Mouse (Mus musculus) B cell, adult 2 months (primary cell): ENCODE measurements around the gene Rtkn2.

Source experiments
- DNase-seq, 2 experiments: peaks; one replicate each; pipeline ENCODE4 v3.0.0; 2022

Rtkn2 gene

GRCm38 (mm10) chr10:68043973-68044372 is 64.6 kb downstream of the Rtkn2 start:
- no peak for DNase-seq

- DNase-seq, result no peak
These were observed 65.5 kb downstream of the Rtkn2 start for GRCm38 (mm10) chr10:68044864-68045263.

DNA sequence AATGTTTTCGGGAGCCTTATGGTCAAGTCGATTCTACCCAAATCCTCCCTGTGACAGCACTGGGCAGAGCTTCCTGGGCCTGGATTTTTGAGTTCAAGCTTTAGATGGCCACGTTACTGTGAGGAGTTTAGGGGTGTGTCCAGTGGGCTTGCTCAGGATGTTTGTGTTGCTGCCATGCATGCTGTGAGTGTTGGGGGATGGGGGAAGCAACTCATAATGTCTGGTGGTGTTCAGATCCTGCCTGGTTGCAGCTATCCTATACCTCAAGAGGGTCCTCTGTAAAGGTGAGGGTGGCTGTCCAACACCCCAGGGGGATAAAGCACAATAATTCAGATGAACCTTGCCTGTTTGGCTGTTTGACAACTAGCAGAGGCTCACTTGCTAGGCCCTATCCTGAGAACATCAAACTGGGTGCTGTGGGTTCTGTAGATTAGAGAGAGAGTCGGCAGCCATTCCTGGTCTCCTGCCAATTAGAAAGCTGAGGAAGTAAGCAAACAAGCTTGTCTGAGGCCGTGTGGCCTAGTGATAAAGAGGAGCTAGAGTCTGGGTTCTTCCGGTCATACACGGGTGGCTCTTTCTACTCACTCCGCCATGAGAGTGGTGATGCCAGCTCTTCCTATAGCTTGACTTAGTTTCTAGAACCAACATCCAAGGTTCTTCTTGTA is 69.4 kb downstream of the Rtkn2 start:
- no peak for DNase-seq

DNA sequence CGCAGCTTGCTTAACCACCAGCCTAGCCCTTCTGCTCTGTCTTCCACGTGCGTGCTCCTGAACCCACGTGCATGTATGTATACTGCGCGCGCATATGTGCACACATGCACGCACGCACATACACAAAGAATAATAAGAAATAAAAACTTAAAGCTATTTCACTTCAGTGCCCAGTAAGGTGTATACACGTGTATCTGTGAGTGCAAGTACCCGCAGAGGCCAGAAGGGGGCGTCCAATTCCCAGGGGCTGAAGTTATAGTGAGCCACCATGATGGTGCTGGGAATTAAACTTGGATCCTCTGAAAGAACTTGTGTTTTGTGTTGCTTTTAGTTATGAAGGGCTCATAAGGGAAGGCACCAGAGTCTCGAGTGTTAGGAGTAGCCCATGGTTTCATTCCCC is 71.5 kb downstream of the Rtkn2 start:
- no peak for DNase-seq

GRCm38 (mm10) chr10:68051316-68051933 is 72.1 kb downstream of the Rtkn2 start:
- DNase-seq, result no peak

DNA sequence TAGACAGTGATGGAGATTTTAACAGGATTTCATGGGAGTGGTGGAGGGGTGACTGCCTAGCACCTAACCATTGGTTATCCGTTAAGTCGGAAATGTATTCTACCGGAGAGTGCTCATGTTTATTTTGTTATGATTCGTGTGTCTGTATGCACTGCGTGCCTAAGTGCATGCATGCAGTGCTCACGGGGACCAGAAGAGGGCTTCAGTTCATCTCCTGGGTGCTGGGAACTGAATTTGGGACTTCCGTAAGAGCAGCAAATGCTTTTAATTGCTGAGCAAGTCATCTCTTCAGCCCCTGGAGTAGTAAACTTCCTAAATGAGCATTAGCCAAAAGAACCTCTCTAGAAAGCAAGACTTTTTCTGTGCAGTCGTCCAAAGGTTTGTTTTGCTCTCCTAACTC is 72.9 kb downstream of the Rtkn2 start:
- DNase-seq, result no peak

- no peak for DNase-seq
These were observed 74.8 kb downstream of the Rtkn2 start for GRCm38 (mm10) chr10:68054131-68054530.

DNA sequence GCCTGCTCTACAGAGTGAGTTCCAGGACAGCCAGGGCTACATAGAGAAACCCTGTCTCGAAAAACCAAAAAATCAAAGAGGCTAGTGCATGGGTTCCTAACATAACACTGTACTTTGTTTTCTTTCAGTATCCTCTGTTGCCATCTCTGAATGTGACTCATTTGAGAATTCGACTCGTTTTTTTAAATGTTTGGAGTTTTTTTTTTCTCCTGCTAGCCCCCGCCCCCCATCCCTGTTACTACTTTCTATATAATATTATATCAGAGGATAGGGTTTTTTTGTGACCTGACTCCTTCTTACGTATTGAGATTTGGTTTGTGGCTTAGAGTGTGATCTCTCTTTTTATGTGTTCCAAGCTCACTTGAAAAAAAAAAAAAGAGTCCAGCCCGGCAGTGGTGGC is 75.3 kb downstream of the Rtkn2 start:
- no peak for DNase-seq

DNA sequence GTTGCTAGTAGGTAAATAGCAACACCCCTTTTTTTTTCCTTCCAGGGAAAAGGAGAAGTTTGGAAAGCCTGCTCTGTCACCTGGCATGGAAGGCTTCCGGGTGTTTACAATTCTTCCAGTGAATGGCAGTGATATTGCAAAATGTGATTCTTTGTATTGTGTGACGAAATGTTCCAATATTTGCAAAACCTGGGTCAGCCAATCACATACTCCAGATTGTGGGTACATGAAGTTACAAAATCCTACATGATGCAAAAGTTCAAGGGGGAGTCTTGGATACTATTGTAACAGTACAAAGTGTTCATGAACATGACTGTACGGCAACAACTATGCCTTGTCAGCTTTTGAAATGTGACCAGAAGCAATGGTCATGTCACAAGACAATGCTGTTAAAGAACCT is 78.5 kb downstream of the Rtkn2 start:
- no peak for DNase-seq

DNA sequence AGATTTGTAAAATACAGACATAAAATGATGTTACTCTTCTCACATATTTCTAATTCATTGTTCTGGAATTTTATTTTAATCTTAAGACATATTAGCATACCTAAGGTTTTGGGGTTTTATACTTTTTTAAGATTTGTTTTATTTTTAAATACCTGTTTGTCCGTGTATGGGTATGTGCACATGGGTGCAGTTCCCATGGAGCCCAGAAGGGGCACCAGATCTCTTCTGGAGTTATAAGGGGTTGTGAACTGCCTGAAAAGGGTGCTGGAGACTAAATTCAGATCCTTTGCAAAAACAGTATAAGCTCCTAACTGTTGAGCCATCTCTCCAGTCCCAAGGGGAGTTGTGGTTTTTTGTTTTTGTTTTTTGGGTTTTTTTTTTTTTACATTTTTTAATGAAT is 79.0 kb downstream of the Rtkn2 start:
- DNase-seq, result peak; percentile 18 to 26

DNA sequence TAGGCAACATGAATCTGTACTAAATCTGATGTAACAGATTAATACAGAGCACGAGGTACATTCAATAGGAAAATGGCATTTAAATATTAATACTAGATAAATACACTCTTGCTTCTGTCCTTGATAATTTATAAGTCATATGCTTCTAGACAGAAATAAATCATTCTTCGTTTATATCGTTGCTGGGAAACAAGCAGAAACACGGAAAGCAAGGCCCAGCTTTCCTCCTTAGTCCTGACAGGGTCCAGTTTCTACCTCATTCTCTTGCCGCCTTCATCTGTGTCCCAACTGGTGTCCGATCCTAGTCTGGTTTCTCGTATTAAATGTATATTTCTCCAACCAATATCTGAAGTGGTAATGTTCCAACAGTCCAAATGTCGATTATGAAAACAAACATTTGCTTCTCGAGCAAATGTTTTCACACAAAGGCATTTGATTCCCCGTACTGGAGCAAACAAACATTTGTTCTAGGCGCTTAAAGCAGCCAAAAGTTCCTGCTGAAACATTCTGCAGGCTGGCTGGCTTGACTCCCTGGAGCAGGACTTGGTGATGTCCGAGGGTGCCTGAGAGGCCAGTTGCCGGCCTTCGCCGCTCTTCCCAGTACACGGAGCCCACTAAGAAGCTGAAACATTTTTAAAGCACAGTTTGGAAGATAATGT is 81.3 kb downstream of the Rtkn2 start:
- no peak for DNase-seq

DNA sequence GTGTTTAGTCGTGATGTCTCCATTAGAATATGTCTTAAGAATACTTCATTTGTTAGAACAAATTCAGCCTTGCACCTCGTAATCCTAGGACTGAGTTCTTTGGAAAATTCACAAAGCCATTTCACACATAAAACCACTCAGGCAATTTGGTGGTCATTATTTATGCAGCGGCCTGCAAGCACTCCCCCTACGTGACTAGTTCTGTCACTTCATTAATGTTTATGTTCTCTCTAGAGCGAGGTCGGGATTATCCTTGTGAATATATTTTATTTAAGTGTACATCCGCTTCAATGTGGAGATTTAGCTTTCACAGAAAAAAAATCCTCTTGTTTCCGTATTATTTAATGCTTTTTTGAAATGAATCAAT is 81.9 kb downstream of the Rtkn2 start:
- no peak for DNase-seq

- DNase-seq, result no peak
These were observed 84.6 kb downstream of the Rtkn2 start for GRCm38 (mm10) chr10:68063806-68064545.

GRCm38 (mm10) chr10:68064571-68064970 is 85.2 kb downstream of the Rtkn2 start:
- DNase-seq, result no peak

DNA sequence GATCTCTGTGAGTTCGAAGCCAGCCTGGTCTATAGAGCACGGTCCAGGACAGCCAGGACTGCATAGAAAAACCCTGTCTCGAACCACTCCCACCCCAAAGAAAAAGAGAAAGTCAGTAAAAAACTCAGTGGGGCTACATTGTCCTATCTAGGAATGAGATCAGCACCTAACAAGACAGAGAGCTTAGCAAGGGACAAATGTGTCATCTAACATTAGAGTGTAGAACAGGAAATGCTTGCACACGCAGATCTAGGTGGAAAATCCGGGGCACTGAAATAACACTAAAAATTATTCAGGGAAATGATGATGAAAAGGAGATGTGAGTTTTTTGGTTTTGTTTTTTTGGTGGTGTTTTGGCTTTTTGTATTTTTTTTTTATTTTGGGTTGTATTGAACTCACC is 86.8 kb downstream of the Rtkn2 start:
- DNase-seq, result no peak

DNA sequence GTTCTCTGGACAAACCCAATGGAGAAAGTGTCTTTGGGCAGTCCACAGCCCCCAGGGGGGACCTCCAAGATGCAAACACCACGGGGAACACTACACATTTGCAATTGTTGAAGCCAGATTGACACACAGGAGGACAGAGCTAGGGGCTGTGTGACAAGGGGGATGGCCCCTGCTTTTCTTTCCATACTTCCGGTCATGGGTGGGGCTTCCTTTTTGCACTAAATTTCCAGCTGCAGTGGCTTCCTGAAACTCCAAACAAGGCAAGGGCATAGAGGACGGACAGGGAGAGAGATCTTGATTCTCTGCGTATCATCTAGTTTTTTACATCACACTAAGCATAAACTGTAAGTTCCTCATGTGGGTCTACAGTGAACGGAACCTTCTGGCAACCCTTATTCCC is 88.6 kb downstream of the Rtkn2 start:
- DNase-seq, result no peak

DNA sequence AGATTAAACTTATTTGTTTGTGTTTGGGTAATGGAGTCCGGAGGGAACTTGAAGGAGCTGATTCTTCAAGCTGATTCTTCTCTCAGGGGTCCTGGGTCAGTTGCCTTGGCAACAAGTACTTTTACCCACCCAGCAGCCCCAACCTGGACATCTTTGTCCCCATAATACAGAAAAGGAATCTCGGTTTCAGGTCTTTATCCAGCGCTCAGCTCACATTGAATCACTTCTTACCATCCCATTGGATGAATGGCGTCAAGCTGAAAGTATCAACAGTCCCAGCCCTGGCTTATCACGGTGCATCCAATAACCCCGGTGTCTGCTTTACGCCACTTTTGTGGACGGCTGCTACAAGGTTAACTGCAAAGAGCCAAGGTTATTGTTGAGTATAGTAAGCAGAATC is 89.1 kb downstream of the Rtkn2 start:
- DNase-seq, result no peak

DNA sequence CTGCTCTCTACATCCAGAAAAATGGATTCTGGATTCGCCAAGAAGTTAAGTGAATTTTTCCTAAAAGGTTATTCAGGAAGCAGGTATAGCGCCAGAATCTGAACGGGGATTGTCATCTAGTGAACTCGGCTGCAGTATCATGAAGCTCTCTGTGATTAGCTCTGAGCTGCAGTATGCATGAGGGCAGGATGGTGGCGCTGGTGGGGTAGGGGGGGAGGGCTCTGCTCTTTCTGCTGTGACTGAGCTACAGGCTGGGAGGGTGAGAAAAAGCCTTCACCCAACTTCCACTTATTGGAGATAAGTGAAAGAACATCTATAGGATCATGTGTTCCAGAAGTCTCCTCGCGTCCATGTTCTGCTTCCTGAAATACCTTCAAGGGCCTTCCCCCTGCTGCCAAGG is 91.7 kb downstream of the Rtkn2 start:
- DNase-seq, result no peak

GRCm38 (mm10) chr10:68072626-68073025 is 93.3 kb downstream of the Rtkn2 start:
- DNase-seq, result no peak

DNA sequence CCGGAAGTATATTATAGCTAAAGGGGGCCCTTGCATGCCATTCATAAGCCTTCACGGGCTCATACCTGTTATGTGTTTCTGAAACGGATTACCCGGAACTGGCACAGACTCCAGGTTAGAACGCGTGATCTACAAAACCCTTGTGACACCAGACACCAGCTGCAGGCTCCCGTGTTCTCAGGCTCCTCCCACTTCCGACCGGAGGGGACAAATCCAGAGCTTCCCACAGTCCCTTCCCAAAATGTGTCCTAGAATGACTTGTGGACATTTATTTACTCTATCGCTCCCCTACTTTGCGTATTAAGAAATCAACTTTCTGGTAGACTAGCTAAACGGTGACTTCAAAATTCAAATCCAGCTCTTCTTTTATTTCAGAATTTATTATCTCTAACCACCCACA is 94.9 kb downstream of the Rtkn2 start:
- DNase-seq, result no peak

DNA sequence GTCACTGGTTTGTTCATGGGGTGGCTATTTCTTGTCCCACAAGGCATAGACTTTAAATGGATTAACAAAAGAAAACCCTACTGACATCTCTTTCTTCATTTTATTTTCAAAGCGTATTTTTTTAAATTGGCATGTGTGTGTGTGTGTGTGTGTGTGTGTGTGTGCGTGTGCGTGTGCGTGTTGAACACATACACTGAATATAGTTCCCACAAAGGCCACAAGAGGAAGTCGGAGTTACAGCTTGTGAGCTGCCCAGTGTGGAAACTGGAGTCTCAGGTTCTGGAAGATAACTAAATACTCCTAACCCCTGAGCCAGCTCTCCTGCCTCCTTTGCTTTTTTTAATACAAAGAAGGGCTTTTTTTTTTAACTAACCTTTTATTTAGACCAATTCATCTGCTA is 95.8 kb downstream of the Rtkn2 start:
- no peak for DNase-seq

DNA sequence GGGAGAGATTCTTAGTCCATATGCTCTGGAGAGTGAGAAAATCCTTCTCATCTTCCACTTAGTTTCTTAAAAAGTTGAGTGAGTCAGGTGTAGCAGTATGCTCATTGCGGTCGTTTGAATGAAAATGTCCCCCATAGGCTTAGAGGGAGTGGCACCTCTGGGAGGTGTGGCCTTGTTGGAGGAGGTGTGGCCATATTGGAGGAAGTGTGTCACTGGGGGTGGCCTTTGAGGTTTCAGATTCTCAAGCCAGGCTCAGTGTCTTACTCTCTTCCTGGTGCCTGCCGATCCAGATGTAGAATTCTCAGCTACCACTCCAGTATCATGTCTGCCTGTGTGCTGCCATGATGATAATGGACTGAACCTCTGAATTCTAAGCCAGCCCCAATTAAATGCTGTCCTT is 99.3 kb downstream of the Rtkn2 start:
- DNase-seq, result no peak

GRCm38 (mm10) chr10:68079910-68080670 is 100.7 kb downstream of the Rtkn2 start:
- no peak for DNase-seq
